Mouse (Mus musculus) limb, embryonic 13.5 days (tissue): ENCODE measurements around the gene Prss29. TPM values are rescaled to one million over a fixed set of nuclear protein-coding genes. Genes with fewer than 3 reads are reported as not detected.

ENCODE experiments used
- ATAC-seq: fragments of 200-750 bp; cut with Nextera tagmentation; 2 replicates; pipeline ENCODE4 v1.8.0; 2017; ENCODE audit warnings: low read depth, moderate number of reproducible peaks, moderate TSS enrichment; ENCODE audit not compliant: low FRiP score
- H3K27ac ChIP-seq: fragments of 300-500 bp; sonication (generic); 2 replicates; pipeline ENCODE4 v1.5.1; 2015; ENCODE audit warnings: inconsistent platforms, mild to moderate bottlenecking, moderate library complexity
- H3K27me3 ChIP-seq: fragments of 300-500 bp; sonication (generic); 2 replicates; pipeline ENCODE4 v1.6.1; 2015; ENCODE audit warnings: mild to moderate bottlenecking, inconsistent platforms
- H3K36me3 ChIP-seq: fragments of 300-500 bp; sonication (generic); 2 replicates; pipeline ENCODE4 v1.6.1; 2015; ENCODE audit warnings: inconsistent platforms, mild to moderate bottlenecking, moderate library complexity
- H3K4me1 ChIP-seq: fragments of 300-500 bp; sonication (generic); 2 replicates; pipeline ENCODE4 v1.6.1; 2015; ENCODE audit warnings: inconsistent platforms
- H3K4me2 ChIP-seq: fragments of 300-500 bp; sonication (generic); replicated peaks from 2 replicates; pipeline ENCODE4 v1.6.1; 2015; ENCODE audit warnings: inconsistent platforms, mild to moderate bottlenecking, moderate library complexity
- H3K4me3 ChIP-seq: fragments of 300-500 bp; sonication (generic); 2 replicates; pipeline ENCODE4 v1.5.1; 2015; ENCODE audit warnings: moderate library complexity, mild to moderate bottlenecking, inconsistent platforms
- H3K9ac ChIP-seq: fragments of 300-500 bp; sonication (generic); 2 replicates; pipeline ENCODE4 v1.6.1; 2015; ENCODE audit warnings: mild to moderate bottlenecking, inconsistent platforms
- H3K9me3 ChIP-seq: fragments of 300-500 bp; sonication (generic); 2 replicates; pipeline ENCODE4 v1.6.1; 2016; ENCODE audit warnings: inconsistent platforms
- WGBS: fragments of 180-500 bp; shearing (Covaris S2); methylation state at CpG from one replicate; pipeline ENCODE4 v1.1.7; 2015; 5-methylcytosine and 5-hydroxymethylcytosine counted together
- polyA plus RNA-seq: library from polyadenylated mRNA; unstranded; fragments of >200 nt; fragmentation: Nextera tagmentation; extraction: Ambion mirVana; gene quantifications from 2 replicates; pipeline ENCODE4 v1.2.1, GENCODE M21; 2015

Prss29 gene
- polyA plus RNA-seq, 1 experiment from 2014 or later, result not detected

DNA sequence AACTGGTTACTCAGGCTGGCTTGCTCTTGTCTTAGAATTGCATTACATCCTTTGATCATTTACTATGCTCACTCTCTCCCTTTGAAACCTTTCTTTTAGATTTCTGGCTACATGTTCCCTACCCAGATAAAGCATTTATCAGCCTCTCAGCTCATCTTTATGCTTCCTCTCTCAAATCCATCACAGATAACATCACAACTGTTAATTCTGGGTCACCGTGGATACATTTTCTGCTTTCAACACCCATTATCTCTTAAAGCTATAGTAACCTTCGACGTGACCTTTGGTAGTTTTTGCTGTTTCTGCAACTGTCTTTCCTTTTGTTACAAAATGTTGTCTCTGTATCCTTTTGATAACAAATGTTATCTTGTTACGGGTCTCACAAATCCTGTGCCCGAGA, 25.0 kb upstream of the Prss29 start:
- no peaks in the 10 kb centered on the region for H3K9me3 ChIP-seq
- H3K36me3 ChIP-seq, result no peaks in the 10 kb centered on the region
- H3K27ac ChIP-seq, result no peak overlapping the region
- H3K27me3 ChIP-seq, result 0 out of 2 replicates have a peak, but pooled peaks cover 7% of the 10 kb centered on the region
- ATAC-seq, result no peak
- no peak overlapping the region for H3K9ac ChIP-seq
- 78% methylated on average over 5 of the region's 5 CpGs for WGBS
- H3K4me2 ChIP-seq, result no peak overlapping the region
- H3K4me1 ChIP-seq, result no peaks in the 10 kb centered on the region
- H3K4me3 ChIP-seq, result no peak overlapping the region

DNA sequence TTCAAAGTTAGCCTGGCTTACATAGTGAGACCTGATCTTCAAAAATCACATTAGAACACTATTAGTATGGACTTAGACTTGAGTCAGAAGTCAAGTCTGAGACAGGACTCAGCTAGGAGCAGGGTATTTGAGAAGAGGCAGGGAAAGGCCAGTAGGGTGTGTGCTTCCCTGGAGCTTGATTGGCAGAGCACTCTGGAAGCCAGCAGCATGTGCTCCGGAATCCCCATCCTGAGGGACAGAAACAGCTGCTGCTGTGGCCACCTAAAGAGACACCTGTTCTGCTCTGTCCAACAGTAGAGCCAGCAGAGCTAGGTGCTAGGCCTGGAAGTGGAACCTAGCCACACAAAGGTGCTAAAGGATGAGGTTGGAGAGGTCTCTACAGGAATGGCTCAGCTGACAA, 24.3 kb upstream of the Prss29 start:
- WGBS, result 68% methylated on average over 1 of the region's 1 CpGs
- H3K4me3 ChIP-seq, result no peak overlapping the region

DNA sequence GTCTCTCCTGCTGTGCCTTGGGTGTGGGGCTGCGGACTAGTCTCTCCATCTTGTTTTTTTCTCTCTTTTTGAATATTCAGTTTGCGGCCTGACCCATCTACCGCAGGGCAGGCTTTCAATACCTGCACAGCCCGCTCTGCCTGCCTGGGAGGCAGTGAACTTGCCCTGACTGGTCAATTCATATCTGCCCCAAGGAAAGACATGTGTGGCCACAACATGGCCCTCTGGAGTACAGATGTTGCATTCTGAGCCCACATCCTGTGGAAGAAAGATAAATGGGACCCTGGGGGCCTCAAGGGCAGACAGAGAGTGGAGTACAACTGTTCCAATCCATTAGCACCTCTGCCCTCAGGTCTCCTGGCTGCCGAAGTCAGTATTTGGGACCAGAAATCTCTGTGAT, 20.4 kb upstream of the Prss29 start, which contains the start of gene Prss34:
Prss34 (plus strand) TSS at position 301 of the 400 bp plus-strand sequence.
- Histone ChIP-seq H3K4me1 (no peaks in the 10 kb centered on the region), H3K9ac (no peak within 1 kb of the TSS), H3K4me3 (no peak within 1 kb of the TSS), H3K27me3 (0 out of 2 replicates have a peak, but pooled peaks cover 14% of the 10 kb centered on the region), H3K9me3 (no peaks in the 10 kb centered on the region), H3K4me2 (no peak within 1 kb of the TSS), H3K36me3 (no peaks in the 10 kb centered on the region), H3K27ac (no peak within 1 kb of the TSS)
- no peak for ATAC-seq
- WGBS, result 70% methylated on average over 5 of the region's 5 CpGs

More for the DNA sequence above, 24.3 kb upstream of the Prss29 start:
- Histone ChIP-seq H3K4me1 (no peaks in the 10 kb centered on the region), H3K27ac (no peak overlapping the region), H3K9ac (no peak overlapping the region), H3K36me3 (no peaks in the 10 kb centered on the region), H3K27me3 (0 out of 2 replicates have a peak, but pooled peaks cover 14% of the 10 kb centered on the region), H3K4me2 (no peak overlapping the region), H3K9me3 (no peaks in the 10 kb centered on the region)
- no peak for ATAC-seq

DNA sequence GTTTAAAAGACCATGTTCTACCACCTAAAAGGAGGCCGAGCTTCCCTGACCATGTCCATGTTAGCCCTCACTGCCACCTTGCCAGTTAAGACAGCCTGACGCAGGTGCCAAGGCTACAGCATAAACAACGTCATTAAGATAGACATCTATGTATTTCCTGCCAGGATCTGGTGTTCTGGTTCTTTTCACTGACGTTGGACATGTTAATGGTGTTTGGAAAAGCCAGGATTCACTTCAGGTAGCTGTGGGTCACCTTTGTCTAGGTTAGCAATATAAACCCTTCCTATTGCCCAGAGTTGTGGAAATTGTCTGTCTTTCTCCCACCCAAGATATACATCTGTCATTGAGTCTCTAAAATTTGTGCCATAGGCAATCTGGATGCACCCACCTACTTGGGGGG, 10.1 kb upstream of the Prss29 start, which contains the start of gene Prss28:
Prss28 (plus strand) TSS at position 301 of the 400 bp plus-strand sequence.
- ATAC-seq, result no peak
- H3K27ac ChIP-seq, result no peak within 1 kb of the TSS
- H3K4me3 ChIP-seq, result no peak within 1 kb of the TSS
- no peak within 1 kb of the TSS for H3K4me2 ChIP-seq
- 68% methylated on average over 4 of the region's 4 CpGs for WGBS
- no peaks in the 10 kb centered on the region for H3K36me3 ChIP-seq
- H3K27me3 ChIP-seq, result 0 out of 2 replicates have a peak, but pooled peaks cover 2% of the 10 kb centered on the region
- no peaks in the 10 kb centered on the region for H3K9me3 ChIP-seq
- no peaks in the 10 kb centered on the region for H3K4me1 ChIP-seq
- no peak within 1 kb of the TSS for H3K9ac ChIP-seq

DNA sequence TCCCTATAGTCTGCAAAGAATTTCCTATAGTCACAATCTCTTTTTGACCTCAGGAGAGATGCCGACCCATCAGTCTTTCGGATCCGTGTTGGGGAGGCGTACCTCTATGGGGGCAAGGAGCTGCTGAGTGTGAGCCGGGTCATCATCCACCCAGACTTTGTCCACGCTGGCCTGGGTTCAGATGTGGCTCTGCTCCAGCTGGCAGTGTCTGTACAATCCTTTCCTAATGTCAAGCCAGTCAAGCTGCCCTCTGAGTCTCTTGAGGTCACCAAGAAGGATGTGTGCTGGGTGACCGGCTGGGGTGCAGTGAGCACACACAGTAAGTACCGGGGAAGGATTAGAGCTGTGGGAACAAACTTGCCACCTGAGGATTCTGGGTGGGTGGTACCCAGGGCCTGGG, 2.4 kb downstream of the Prss29 start:
- H3K4me1 ChIP-seq, result no peaks in the 10 kb centered on the region
- H3K27me3 ChIP-seq, result 0 out of 2 replicates have a peak, but pooled peaks cover 16% of the 10 kb centered on the region
- no peaks in the 10 kb centered on the region for H3K9me3 ChIP-seq
- H3K4me2 ChIP-seq, result no peak overlapping the region
- no peaks in the 10 kb centered on the region for H3K36me3 ChIP-seq
- H3K4me3 ChIP-seq, result no peak overlapping the region
- 90% methylated on average over 8 of the region's 8 CpGs for WGBS
- H3K27ac ChIP-seq, result no peak overlapping the region
- H3K9ac ChIP-seq, result no peak overlapping the region
- no peak for ATAC-seq

DNA sequence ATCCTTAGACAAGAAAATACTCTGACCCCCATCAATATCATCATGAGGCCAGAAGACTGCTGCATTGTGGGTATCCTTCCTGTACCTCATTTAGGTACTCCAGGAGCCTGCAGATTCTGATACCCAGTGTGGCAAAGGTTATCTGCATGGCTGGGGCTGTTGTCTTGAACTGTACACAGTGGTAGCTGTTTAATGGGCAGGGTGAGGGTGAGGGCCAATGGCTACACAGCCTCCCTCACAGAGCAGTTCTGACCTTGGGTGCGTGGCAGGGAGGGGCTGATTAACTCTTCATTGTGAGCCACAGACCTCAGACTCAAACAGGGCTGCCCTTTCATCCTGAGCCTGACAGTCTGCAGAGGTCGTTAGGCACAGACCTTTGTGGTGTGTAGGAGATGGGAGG, 4.5 kb downstream of the Prss29 start:
- Histone ChIP-seq H3K4me3 (no peak overlapping the region), H3K27ac (no peak overlapping the region), H3K9ac (no peak overlapping the region), H3K4me1 (no peaks in the 10 kb centered on the region), H3K27me3 (0 out of 2 replicates have a peak, but pooled peaks cover 13% of the 10 kb centered on the region), H3K9me3 (no peaks in the 10 kb centered on the region), H3K36me3 (no peaks in the 10 kb centered on the region), H3K4me2 (no peak overlapping the region)
- WGBS, result 12% methylated on average over 2 of the region's 2 CpGs
- no peak for ATAC-seq

DNA sequence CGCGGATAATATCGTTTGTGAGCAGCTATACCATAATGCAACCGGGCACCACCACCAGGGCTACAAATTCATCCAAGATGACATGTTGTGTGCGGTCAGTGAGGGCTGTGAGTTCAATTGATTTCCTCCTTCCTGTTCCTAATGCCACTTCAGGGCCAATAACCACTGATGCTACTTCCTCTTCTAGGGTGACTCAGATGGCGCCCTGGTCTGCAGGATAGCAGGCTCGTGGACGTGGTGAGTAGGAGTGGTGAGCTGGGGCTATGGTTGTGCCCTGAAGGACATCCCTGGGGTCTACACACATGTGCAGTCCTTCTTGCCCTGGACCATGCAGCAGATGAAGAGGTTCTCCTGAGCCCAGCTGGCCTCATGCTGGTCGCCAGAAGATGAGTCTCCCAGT, 13.9 kb downstream of the Prss29 start:
- Histone ChIP-seq H3K9me3 (no peaks in the 10 kb centered on the region), H3K4me1 (no peaks in the 10 kb centered on the region), H3K4me3 (no peak overlapping the region), H3K36me3 (no peaks in the 10 kb centered on the region), H3K27ac (no peak overlapping the region), H3K27me3 (peaks cover 39% of the 10 kb centered on the region), H3K9ac (no peak overlapping the region), H3K4me2 (no peak overlapping the region)
- WGBS, result 68% methylated on average over 9 of the region's 9 CpGs
- no peak for ATAC-seq

DNA sequence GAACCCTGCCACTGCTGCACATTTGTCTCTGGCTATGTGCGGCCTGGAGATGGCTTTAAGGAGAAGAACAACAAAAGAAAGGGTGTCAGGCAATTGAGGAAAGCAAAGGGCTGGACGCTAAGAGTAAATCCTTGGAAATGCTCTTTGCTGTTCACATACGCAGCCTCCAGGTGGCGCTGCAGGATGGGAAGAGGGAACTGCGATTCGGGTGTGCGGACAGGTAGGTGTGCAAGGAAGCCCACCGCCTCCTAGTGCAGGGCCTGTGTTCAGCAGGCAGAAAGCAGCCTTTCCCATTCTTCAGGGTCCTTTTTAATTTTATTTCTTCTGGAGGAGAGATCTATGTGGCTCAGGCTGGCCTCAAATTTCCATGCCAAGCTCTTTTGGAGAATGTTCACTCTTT, 15.5 kb downstream of the Prss29 start:
- no peak overlapping the region for H3K27ac ChIP-seq
- H3K36me3 ChIP-seq, result no peaks in the 10 kb centered on the region
- no peak overlapping the region for H3K4me2 ChIP-seq
- H3K9me3 ChIP-seq, result no peaks in the 10 kb centered on the region
- no peak for ATAC-seq
- H3K4me1 ChIP-seq, result no peaks in the 10 kb centered on the region
- WGBS, result 4% methylated on average over 8 of the region's 8 CpGs
- H3K27me3 ChIP-seq, result peaks cover 39% of the 10 kb centered on the region
- no peak overlapping the region for H3K4me3 ChIP-seq
- H3K9ac ChIP-seq, result no peak overlapping the region

DNA sequence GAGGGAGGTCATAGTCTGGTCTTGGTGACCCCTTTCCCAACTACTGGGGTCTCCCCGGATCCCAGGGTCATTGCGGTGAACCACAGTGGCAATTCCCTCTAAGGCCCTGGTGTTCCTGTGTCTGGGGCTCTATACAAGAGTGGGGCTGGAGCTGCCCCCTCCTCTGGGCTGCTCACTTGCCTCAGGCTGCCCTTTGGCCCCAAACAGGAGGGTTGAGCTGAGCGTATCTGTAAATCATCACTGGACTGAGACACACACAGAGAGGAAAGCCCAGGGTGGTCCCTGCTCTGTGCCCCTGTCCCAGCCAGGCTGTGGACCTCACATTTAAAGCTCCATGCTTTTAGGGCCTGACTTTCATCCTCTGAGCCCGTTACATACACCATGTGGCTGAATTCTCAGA, 19.8 kb downstream of the Prss29 start:
- no peak for ATAC-seq
- H3K4me2 ChIP-seq, result no peak overlapping the region
- no peak overlapping the region for H3K9ac ChIP-seq
- H3K36me3 ChIP-seq, result no peaks in the 10 kb centered on the region
- WGBS, result 83% methylated on average over 4 of the region's 4 CpGs
- H3K4me1 ChIP-seq, result no peaks in the 10 kb centered on the region
- H3K4me3 ChIP-seq, result no peak overlapping the region
- H3K27ac ChIP-seq, result no peak overlapping the region
- H3K27me3 ChIP-seq, result peaks cover 18% of the 10 kb centered on the region
- no peaks in the 10 kb centered on the region for H3K9me3 ChIP-seq

DNA sequence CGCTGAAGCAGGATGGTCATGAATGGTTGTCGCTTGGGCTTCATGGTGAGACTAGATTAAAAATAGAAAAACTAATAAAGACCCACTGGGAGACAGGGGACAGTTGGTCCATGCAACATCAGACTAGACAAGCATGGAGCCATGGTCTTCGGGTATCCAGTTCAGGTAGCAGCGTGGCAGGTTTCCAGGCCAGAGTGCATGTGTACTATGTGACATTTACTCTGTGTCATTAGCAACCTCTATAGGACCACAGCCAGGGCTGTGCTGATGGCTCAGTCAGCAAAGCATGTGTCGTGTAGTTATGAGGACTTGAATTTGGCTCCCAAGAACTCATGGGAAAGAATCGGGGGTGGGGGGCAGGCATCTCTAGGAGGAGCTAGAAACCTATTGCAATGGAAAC, 21.5 kb downstream of the Prss29 start:
- H3K36me3 ChIP-seq, result no peaks in the 10 kb centered on the region
- H3K4me1 ChIP-seq, result no peaks in the 10 kb centered on the region
- no peak for ATAC-seq
- H3K9ac ChIP-seq, result no peak overlapping the region
- no peak overlapping the region for H3K4me2 ChIP-seq
- peaks cover 8% of the 10 kb centered on the region; the same call in 1 of the 2 replicates for H3K27me3 ChIP-seq
- no peak overlapping the region for H3K27ac ChIP-seq
- 84% methylated on average over 6 of the region's 6 CpGs for WGBS
- no peak overlapping the region for H3K4me3 ChIP-seq
- H3K9me3 ChIP-seq, result no peaks in the 10 kb centered on the region

DNA sequence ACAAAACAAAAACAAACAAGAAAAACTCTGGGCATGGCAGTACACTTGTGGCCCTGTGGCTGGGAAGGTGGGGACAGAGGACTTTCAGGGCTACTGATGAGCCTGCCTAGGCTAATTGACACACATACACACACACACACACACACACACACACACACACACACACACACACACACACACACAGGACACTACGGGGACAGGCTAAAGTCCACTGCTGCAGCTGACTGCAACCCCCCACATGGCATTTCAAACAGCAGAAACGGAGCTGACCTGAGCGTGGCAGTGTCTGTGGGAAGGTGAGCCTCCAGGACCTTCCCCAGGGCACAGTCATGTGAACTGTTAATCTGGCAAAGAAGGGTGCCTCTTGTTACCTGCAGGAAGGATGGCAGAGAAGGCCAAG, 23.0 kb downstream of the Prss29 start:
- Histone ChIP-seq H3K4me2 (no peak overlapping the region), H3K9me3 (no peaks in the 10 kb centered on the region), H3K27me3 (0 out of 2 replicates have a peak, but pooled peaks cover 3% of the 10 kb centered on the region), H3K27ac (no peak overlapping the region), H3K4me1 (no peaks in the 10 kb centered on the region), H3K36me3 (no peaks in the 10 kb centered on the region), H3K4me3 (no peak overlapping the region), H3K9ac (no peak overlapping the region)
- ATAC-seq, result no peak
- 39% methylated on average over 3 of the region's 3 CpGs for WGBS

DNA sequence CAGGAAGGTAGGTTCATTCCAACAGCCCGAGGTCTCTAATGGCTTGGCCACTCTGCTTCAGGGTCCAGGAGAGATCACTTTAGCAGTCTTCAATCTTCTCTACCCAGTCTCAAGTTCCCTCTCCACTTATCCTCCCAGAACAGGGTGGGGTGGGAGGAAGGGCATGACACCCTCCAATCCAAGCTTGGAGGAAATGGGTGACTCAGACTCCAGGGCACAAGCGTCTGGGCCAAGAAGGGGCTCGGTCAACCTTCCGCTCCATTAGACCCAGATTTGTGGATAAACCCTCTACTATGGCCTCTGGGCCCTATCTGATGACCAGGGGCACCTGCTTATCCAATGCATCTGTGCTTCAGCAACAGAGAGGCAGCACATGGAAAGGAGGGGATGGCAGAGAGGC, 27.0 kb downstream of the Prss29 start, which contains the start of gene Tpsab1:
Tpsab1 (minus strand) TSS at position 101 of the 400 bp plus-strand sequence.
- Histone ChIP-seq H3K27ac (no peak within 1 kb of the TSS), H3K4me2 (no peak within 1 kb of the TSS), H3K9me3 (no peaks in the 10 kb centered on the region), H3K4me1 (no peaks in the 10 kb centered on the region), H3K4me3 (no peak within 1 kb of the TSS), H3K9ac (no peak within 1 kb of the TSS; the same call in 1 of the 2 replicates), H3K36me3 (no peaks in the 10 kb centered on the region), H3K27me3 (no peaks in the 10 kb centered on the region)
- ATAC-seq, result no peak
- WGBS, result 90% methylated on average over 4 of the region's 4 CpGs

DNA sequence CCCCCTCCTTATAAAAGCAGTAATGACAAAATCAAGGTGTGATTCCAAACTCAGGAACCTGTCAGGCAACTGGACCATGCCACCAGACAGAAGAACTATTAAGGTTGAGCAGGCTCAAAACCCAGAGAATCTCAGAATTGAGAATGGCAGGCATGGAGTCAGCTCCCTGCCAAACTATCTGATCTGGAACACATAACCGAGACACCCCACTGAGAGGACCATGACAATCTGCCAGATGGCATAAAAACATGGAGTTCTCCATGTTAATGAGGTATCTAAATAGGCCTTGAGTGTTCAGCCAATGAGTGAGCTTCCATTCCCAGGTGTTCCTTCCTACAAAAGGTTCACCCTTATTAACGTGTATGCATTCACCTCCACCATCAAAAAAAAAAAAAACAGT, 42.8 kb downstream of the Prss29 start:
- no peak overlapping the region for H3K4me2 ChIP-seq
- 61% methylated on average over 2 of the region's 2 CpGs for WGBS
- no peak for ATAC-seq
- no peak overlapping the region for H3K4me3 ChIP-seq
- H3K27me3 ChIP-seq, result no peaks in the 10 kb centered on the region
- no peaks in the 10 kb centered on the region for H3K4me1 ChIP-seq
- H3K36me3 ChIP-seq, result no peaks in the 10 kb centered on the region
- no peak overlapping the region for H3K9ac ChIP-seq
- no peaks in the 10 kb centered on the region for H3K9me3 ChIP-seq
- no peak overlapping the region for H3K27ac ChIP-seq
